Mouse (Mus musculus): ENCODE results near the gene Kif1b. TPM values are rescaled to one million over a fixed set of nuclear protein-coding genes. Genes with fewer than 3 reads are reported as not detected.

Gene Kif1b
- total and polyA plus RNA-seq, 3 experiments: 8.8 to 20.2 (median 16.3) TPM

DNA sequence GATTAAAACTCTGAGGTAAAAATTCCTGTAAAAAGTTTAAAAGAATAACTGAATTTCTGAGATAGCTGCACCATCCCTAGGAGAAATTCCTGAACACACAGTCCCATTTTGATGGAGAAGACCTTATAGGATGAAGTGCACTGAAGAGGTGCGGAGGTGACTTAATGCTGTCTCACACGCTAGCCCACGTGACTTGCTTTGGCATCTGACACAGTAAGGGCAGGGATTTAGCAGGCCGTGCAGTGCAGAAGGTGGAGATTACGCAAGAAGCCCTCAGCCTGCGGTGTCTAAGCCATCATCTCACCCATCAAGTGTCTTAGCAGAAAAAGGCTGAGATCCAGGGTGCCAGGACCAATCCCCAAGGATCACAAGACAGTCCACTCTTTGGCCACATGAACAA lies 146.3 kb downstream of the Kif1b start:
- Histone ChIP-seq H3K9me3 (replicated peaks; ENCODE audit: insufficient read depth, low read length) (no peaks in the 10 kb centered on the region), H3K9ac (ENCODE audit: control insufficient read depth, low read depth, low read length, poor library complexity, severe bottlenecking) (no peak overlapping the region), H3K4me3 (ENCODE audit: control insufficient read depth in 1 of 2, insufficient read depth in 1 of 2, low read depth in 2 of 2, low read length in 2 of 2) (no peak overlapping the region), H3K36me3 (ENCODE audit: control insufficient read depth in 1 of 2, insufficient read depth in 2 of 2, low read length in 2 of 2) (peaks cover 16 to 43% of the 10 kb centered on the region in 2 experiments), H3K27me3 (ENCODE audit: control insufficient read depth in 1 of 2, insufficient read depth in 2 of 2, low read length in 2 of 2) (no peaks in the 10 kb centered on the region), H3K27ac (ENCODE audit: control insufficient read depth, low read depth, low read length) (no peak overlapping the region), H3K79me2 (ENCODE audit: control insufficient read depth, insufficient read depth, low read length, poor library complexity) (peaks cover 12% of the 10 kb centered on the region), H3K4me1 (ENCODE audit: control insufficient read depth in 1 of 2, insufficient read depth in 2 of 2, low read length in 2 of 2) (peaks cover 12 to 32% of the 10 kb centered on the region in 2 experiments)
- DNase-seq (ENCODE audit: low read depth, low spot score): no peak
- TF ChIP-seq NELFE (IDR thresholded peaks at IDR 0.05; ENCODE audit: low read depth, low read length) (no peak), NRF1 (IDR thresholded peaks at IDR 0.05; ENCODE audit: insufficient read depth, low read depth, low read length, poor library complexity, severe bottlenecking) (no peak), BHLHE40 (IDR thresholded peaks at IDR 0.05; ENCODE audit: borderline replicate concordance, low read depth, low read length) (no peak)

DNA sequence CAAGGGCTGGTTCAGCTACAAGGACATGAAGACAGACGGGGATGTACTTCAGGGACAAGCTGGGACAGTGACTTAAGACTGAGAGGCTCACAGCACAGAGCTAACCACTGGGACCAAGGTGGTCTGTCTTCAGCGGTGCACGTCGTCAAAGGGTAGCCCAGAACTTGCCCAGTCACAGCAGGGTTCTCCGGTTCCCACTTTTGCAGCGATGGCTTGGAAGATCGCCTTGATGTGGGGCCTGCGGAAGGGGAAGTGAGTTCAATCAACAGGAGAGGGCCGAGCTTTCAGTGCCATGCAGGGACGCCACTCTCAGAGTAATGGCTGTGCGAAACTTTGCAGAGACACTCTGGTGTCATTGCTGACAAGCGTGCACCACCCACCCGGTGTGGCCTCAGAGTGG lies 147.6 kb downstream of the Kif1b start:
- peak; percentile 44 for DNase-seq (ENCODE audit: low read depth, low spot score)
- Histone ChIP-seq H3K27me3 (ENCODE audit: control insufficient read depth in 1 of 2, insufficient read depth in 2 of 2, low read length in 2 of 2) (no peaks in the 10 kb centered on the region), H3K79me2 (ENCODE audit: control insufficient read depth, insufficient read depth, low read length, poor library complexity) (peaks cover 7% of the 10 kb centered on the region; the same call in 1 of the 2 replicates), H3K4me1 (ENCODE audit: control insufficient read depth in 1 of 2, insufficient read depth in 2 of 2, low read length in 2 of 2) (peaks cover 12 to 28% of the 10 kb centered on the region in 2 experiments), H3K27ac (ENCODE audit: control insufficient read depth, low read depth, low read length) (peak overlapping the region; percentile 85), H3K36me3 (ENCODE audit: control insufficient read depth in 1 of 2, insufficient read depth in 2 of 2, low read length in 2 of 2) (peaks cover 18 to 35% of the 10 kb centered on the region in 2 experiments), H3K4me3 (ENCODE audit: control insufficient read depth in 1 of 2, insufficient read depth in 1 of 2, low read depth in 2 of 2, low read length in 2 of 2) (no peak overlapping the region), H3K9me3 (replicated peaks; ENCODE audit: insufficient read depth, low read length) (no peaks in the 10 kb centered on the region), H3K9ac (ENCODE audit: control insufficient read depth, low read depth, low read length, poor library complexity, severe bottlenecking) (peak overlapping the region; percentile 35; the same call in 1 of the 2 replicates)
- TF ChIP-seq EP300 (IDR thresholded peaks at IDR 0.05; ENCODE audit: low read depth in 1 of 2, low read length in 2 of 2): no peak
- TF ChIP-seq CHD1 (IDR thresholded peaks at IDR 0.05; ENCODE audit: low read depth, low read length): no peak
- TF ChIP-seq RAD21 (IDR thresholded peaks at IDR 0.05; ENCODE audit: low read depth, low read length): no peak
- no peak for TF ChIP-seq GABPA (IDR thresholded peaks at IDR 0.05; ENCODE audit: low read depth, low read length)

DNA sequence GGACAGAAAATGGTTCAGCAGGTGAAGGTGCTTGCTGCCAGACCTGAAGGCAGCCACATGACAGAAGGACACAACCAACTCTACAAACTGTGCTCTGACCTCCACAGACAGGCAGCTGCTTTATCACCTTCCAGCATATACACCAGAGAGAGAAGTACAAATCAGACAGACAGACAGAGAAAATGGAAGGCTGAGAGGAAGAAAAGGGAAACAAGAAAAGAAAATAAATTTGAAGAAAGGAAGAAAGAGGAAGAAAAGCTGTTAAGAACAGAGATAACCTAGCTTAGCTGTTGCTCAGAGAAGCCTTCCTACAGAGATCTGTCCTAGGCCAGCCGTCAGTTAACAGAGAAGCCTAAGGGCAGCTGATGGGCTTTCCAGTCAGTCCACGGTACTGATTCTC lies 148.3 kb downstream of the Kif1b start:
- peaks cover 5% of the 10 kb centered on the region; the same call in 1 of the 2 replicates for H3K79me2 ChIP-seq (ENCODE audit: control insufficient read depth, insufficient read depth, low read length, poor library complexity)
- no peak for TF ChIP-seq CHD2 (IDR thresholded peaks at IDR 0.05; ENCODE audit: low read length)
- TF ChIP-seq ZMIZ1 (IDR thresholded peaks at IDR 0.05; ENCODE audit: low read depth, low read length): no peak
- TF ChIP-seq NRF1 (IDR thresholded peaks at IDR 0.05; ENCODE audit: insufficient read depth, low read depth, low read length, poor library complexity, severe bottlenecking): no peak
- no peak for TF ChIP-seq SMC3 (IDR thresholded peaks at IDR 0.05; ENCODE audit: low read depth, low read length)
- 0 out of 2 replicates have a peak, but pooled peaks have one; percentile 15 for TF ChIP-seq ETS1 (IDR thresholded peaks at IDR 0.05; ENCODE audit: low read depth, low read length)
- peak; percentile 61; a peak in 3 of 4 replicates for TF ChIP-seq EP300 (IDR thresholded peaks at IDR 0.05; ENCODE audit: low read depth in 1 of 2, low read length in 2 of 2)
- no peak for TF ChIP-seq MAFK (IDR thresholded peaks at IDR 0.05; ENCODE audit: borderline replicate concordance, low read depth, low read length)
- TF ChIP-seq MXI1 (IDR thresholded peaks at IDR 0.05; ENCODE audit: low read depth, low read length): 0 out of 2 replicates have a peak, but pooled peaks have one; percentile 43
- no peak for TF ChIP-seq JUND (IDR thresholded peaks at IDR 0.05; ENCODE audit: low read depth, low read length)
- no peak for TF ChIP-seq CTCF (IDR thresholded peaks at IDR 0.05 in 2 of 3, conservative IDR thresholded peaks at IDR 0.05 in 1 of 3; ENCODE audit: control insufficient read depth in 1 of 3, insufficient read depth in 1 of 3, low read depth in 2 of 3, low read length in 3 of 3, poor library complexity in 1 of 3, severe bottlenecking in 1 of 3)
- 0 out of 2 replicates have a peak, but pooled peaks have one; percentile 28 for TF ChIP-seq TAL1 (IDR thresholded peaks at IDR 0.05; ENCODE audit: low read length)
- TF ChIP-seq TCF12 (IDR thresholded peaks at IDR 0.05; ENCODE audit: low read depth, low read length): peak; percentile 32; the same call in 1 of the 2 replicates
- peak; percentile 68 for TF ChIP-seq GATA1 (IDR thresholded peaks at IDR 0.05; ENCODE audit: low read depth, low read length)
- TF ChIP-seq ZNF384 (IDR thresholded peaks at IDR 0.05; ENCODE audit: low read depth, low read length): 0 out of 2 replicates have a peak, but pooled peaks have one; percentile 13
- TF ChIP-seq MAZ (IDR thresholded peaks at IDR 0.05; ENCODE audit: low read depth, low read length): no peak
- peak; percentile 26; the same call in 1 of the 2 replicates for TF ChIP-seq TBP (IDR thresholded peaks at IDR 0.05; ENCODE audit: low read depth, low read length)
- TF ChIP-seq USF1 (IDR thresholded peaks at IDR 0.05; ENCODE audit: low read depth, low read length): peak; percentile 28; the same call in 1 of the 2 replicates
- no peak for TF ChIP-seq RAD21 (IDR thresholded peaks at IDR 0.05; ENCODE audit: low read depth, low read length)
- 0 out of 2 replicates have a peak, but pooled peaks have one; percentile 45 for TF ChIP-seq RCOR1 (IDR thresholded peaks at IDR 0.05; ENCODE audit: low read depth, low read length)
- no peak for TF ChIP-seq MYC (IDR thresholded peaks at IDR 0.05; ENCODE audit: low read depth, low read length)
- peak; percentile 60 for DNase-seq (ENCODE audit: low read depth, low spot score)
- peak overlapping the region; percentile 35 for H3K9ac ChIP-seq (ENCODE audit: control insufficient read depth, low read depth, low read length, poor library complexity, severe bottlenecking)
- H3K36me3 ChIP-seq (ENCODE audit: control insufficient read depth in 1 of 2, insufficient read depth in 2 of 2, low read length in 2 of 2): peaks cover 21 to 30% of the 10 kb centered on the region in 2 experiments
- no peaks in the 10 kb centered on the region for H3K9me3 ChIP-seq (replicated peaks; ENCODE audit: insufficient read depth, low read length)
- no peak overlapping the region for H3K4me3 ChIP-seq (ENCODE audit: control insufficient read depth in 1 of 2, insufficient read depth in 1 of 2, low read depth in 2 of 2, low read length in 2 of 2)
- H3K27ac ChIP-seq (ENCODE audit: control insufficient read depth, low read depth, low read length): peak overlapping the region; percentile 85
- peaks cover 12 to 28% of the 10 kb centered on the region in 2 experiments for H3K4me1 ChIP-seq (ENCODE audit: control insufficient read depth in 1 of 2, insufficient read depth in 2 of 2, low read length in 2 of 2)
- no peaks in the 10 kb centered on the region for H3K27me3 ChIP-seq (ENCODE audit: control insufficient read depth in 1 of 2, insufficient read depth in 2 of 2, low read length in 2 of 2)
